Mouse (Mus musculus): Measurements from ENCODE around the gene Znrf2. TPM values are rescaled to one million over a fixed set of nuclear protein-coding genes. Genes with fewer than 3 reads are reported as not detected.

The Znrf2 gene
- total and polyA plus RNA-seq, 3 experiments, result 16.1 to 21.3 TPM; not detected in 1

DNA sequence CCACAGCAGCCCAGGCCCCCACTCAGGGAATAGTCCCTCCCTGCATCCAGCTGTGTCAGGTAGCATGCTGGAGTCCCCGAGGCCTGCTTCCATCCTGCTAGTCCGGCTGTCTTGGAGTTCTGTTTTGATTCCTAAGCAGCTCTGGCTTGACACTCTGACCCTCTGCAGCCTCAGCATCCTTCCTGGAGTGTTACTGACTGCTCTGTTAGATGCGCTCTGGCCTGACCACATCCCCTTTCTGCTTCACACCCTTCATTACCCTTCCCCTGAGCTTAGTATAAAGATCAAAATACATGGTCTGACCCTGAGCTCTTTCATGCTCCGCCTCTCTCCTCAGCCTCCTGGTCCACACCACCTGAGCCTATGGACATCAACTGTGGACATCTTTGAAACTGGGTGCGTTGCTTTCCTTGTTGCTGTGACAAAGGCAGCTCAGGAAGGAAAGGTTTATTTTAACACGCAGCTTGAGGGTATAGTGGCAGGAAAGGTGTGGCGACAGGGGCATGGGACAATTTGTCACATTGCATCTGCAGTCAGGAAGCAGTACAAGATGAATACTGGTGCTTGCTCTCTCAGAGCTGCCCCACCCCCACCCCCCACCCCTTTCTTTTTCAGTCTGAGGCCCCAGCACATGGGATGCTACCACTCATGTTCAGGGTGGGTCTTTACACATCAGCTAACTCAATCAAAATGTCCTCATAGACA is 109.2 kb downstream of the Znrf2 start:
- Histone ChIP-seq H3K79me2 (ENCODE audit: control insufficient read depth, insufficient read depth, low read length, poor library complexity) (no peaks in the 10 kb centered on the region), H3K9me3 (replicated peaks; ENCODE audit: insufficient read depth, low read length) (no peaks in the 10 kb centered on the region), H3K27ac (ENCODE audit: control insufficient read depth, low read depth, low read length) (no peak overlapping the region), H3K4me3 (ENCODE audit: control insufficient read depth in 1 of 2, insufficient read depth in 1 of 2, low read depth in 2 of 2, low read length in 2 of 2) (no peak overlapping the region), H3K27me3 (ENCODE audit: control insufficient read depth in 1 of 2, insufficient read depth in 2 of 2, low read length in 2 of 2) (no peaks in the 10 kb centered on the region), H3K9ac (ENCODE audit: control insufficient read depth, low read depth, low read length, poor library complexity, severe bottlenecking) (no peak overlapping the region), H3K36me3 (ENCODE audit: control insufficient read depth in 1 of 2, insufficient read depth in 2 of 2, low read length in 2 of 2) (no peaks in the 10 kb centered on the region), H3K4me1 (ENCODE audit: control insufficient read depth in 1 of 2, insufficient read depth in 2 of 2, low read length in 2 of 2) (no peaks in the 10 kb centered on the region)
- no peak for DNase-seq (ENCODE audit: low read depth, low spot score)
- no peak for TF ChIP-seq ZMIZ1 (IDR thresholded peaks at IDR 0.05; ENCODE audit: low read depth, low read length)
- no peak for TF ChIP-seq BHLHE40 (IDR thresholded peaks at IDR 0.05; ENCODE audit: borderline replicate concordance, low read depth, low read length)
- no peak for TF ChIP-seq USF2 (IDR thresholded peaks at IDR 0.05; ENCODE audit: borderline replicate concordance in 1 of 2, insufficient read depth in 1 of 2, low read depth in 1 of 2, low read length in 2 of 2)
- no peak for TF ChIP-seq NELFE (IDR thresholded peaks at IDR 0.05; ENCODE audit: low read depth, low read length)

DNA sequence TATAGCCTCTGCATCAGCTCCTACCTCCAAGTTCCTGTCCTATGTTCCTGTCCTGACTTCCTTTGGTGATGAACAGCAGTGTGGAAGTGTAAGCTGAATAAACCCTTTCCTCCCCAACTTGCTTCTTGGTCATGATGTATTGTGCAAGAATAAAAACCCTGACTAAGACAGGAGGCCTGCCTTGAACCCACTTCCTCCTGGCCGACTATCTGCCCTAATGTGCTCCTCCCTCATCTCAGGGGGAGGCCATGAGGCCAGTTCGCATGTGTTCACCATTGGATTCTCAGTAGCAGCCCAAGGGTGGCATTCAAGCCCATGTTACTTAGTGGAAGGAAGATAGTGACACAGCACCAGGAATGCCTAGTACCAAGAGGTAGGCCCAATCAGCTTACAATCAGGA is 110.2 kb downstream of the Znrf2 start:
- no peak for DNase-seq (ENCODE audit: low read depth, low spot score)
- Histone ChIP-seq H3K9ac (ENCODE audit: control insufficient read depth, low read depth, low read length, poor library complexity, severe bottlenecking) (no peak overlapping the region), H3K27me3 (ENCODE audit: control insufficient read depth in 1 of 2, insufficient read depth in 2 of 2, low read length in 2 of 2) (no peaks in the 10 kb centered on the region), H3K4me3 (ENCODE audit: control insufficient read depth in 1 of 2, insufficient read depth in 1 of 2, low read depth in 2 of 2, low read length in 2 of 2) (no peak overlapping the region), H3K4me1 (ENCODE audit: control insufficient read depth in 1 of 2, insufficient read depth in 2 of 2, low read length in 2 of 2) (no peaks in the 10 kb centered on the region), H3K79me2 (ENCODE audit: control insufficient read depth, insufficient read depth, low read length, poor library complexity) (no peaks in the 10 kb centered on the region), H3K9me3 (replicated peaks; ENCODE audit: insufficient read depth, low read length) (no peaks in the 10 kb centered on the region), H3K36me3 (ENCODE audit: control insufficient read depth in 1 of 2, insufficient read depth in 2 of 2, low read length in 2 of 2) (no peaks in the 10 kb centered on the region), H3K27ac (ENCODE audit: control insufficient read depth, low read depth, low read length) (no peak overlapping the region)
- TF ChIP-seq SIN3A (IDR thresholded peaks at IDR 0.05; ENCODE audit: low read length) (no peak), ELF1 (IDR thresholded peaks at IDR 0.05; ENCODE audit: low read depth, low read length) (no peak), GABPA (IDR thresholded peaks at IDR 0.05; ENCODE audit: low read depth, low read length) (no peak), RAD21 (IDR thresholded peaks at IDR 0.05; ENCODE audit: low read depth, low read length) (no peak), RCOR1 (IDR thresholded peaks at IDR 0.05; ENCODE audit: low read depth, low read length) (no peak), TBP (IDR thresholded peaks at IDR 0.05; ENCODE audit: low read depth, low read length) (no peak)

DNA sequence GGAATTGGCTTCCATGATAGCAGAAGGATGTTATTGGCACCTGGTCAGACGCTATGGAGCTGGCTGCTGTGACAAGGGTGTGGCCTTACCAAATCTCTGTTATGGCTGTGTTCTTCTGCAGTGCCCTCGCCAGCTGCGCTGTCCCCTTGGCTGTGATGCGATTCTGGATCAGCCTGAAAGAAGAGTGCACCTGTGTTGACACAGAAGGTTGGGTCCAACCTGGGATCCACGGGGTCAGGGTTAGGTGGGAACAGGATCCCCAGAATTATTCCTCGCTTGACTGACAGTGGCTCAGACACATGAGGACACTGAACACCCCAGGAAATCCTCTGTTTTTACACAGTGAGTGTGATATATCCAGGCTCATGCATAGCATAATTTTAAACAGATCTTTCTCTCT is 111.2 kb downstream of the Znrf2 start:
- no peaks in the 10 kb centered on the region for H3K27me3 ChIP-seq (ENCODE audit: control insufficient read depth in 1 of 2, insufficient read depth in 2 of 2, low read length in 2 of 2)
- no peak for TF ChIP-seq CTCF (IDR thresholded peaks at IDR 0.05 in 2 of 3, conservative IDR thresholded peaks at IDR 0.05 in 1 of 3; ENCODE audit: control insufficient read depth in 1 of 3, insufficient read depth in 1 of 3, low read depth in 2 of 3, low read length in 3 of 3, poor library complexity in 1 of 3, severe bottlenecking in 1 of 3)
- TF ChIP-seq JUND (IDR thresholded peaks at IDR 0.05; ENCODE audit: low read depth, low read length), result no peak
- no peak for TF ChIP-seq MXI1 (IDR thresholded peaks at IDR 0.05; ENCODE audit: low read depth, low read length)
- TF ChIP-seq BHLHE40 (IDR thresholded peaks at IDR 0.05; ENCODE audit: borderline replicate concordance, low read depth, low read length), result no peak
- no peak for TF ChIP-seq ZC3H11A (IDR thresholded peaks at IDR 0.05; ENCODE audit: low read depth, low read length)
- no peak for TF ChIP-seq MEF2A (IDR thresholded peaks at IDR 0.05; ENCODE audit: extremely low read depth, insufficient replicate concordance, low read depth, low read length, poor library complexity, severe bottlenecking)
- no peak for TF ChIP-seq ELF1 (IDR thresholded peaks at IDR 0.05; ENCODE audit: low read depth, low read length)
- TF ChIP-seq SMC3 (IDR thresholded peaks at IDR 0.05; ENCODE audit: low read depth, low read length), result no peak
- no peak for TF ChIP-seq USF1 (IDR thresholded peaks at IDR 0.05; ENCODE audit: low read depth, low read length)
- no peak for TF ChIP-seq ZKSCAN1 (IDR thresholded peaks at IDR 0.05; ENCODE audit: low read depth, low read length)
- TF ChIP-seq MAZ (IDR thresholded peaks at IDR 0.05; ENCODE audit: low read depth, low read length), result no peak
- no peak for TF ChIP-seq POLR2A (IDR thresholded peaks at IDR 0.05; ENCODE audit: control insufficient read depth in 1 of 2, insufficient read depth in 1 of 2, low read depth in 1 of 2, low read length in 2 of 2, poor library complexity in 1 of 2)
- no peak for TF ChIP-seq MYB (IDR thresholded peaks at IDR 0.05; ENCODE audit: low read depth, low read length)
- no peak for TF ChIP-seq CHD1 (IDR thresholded peaks at IDR 0.05; ENCODE audit: low read depth, low read length)
- TF ChIP-seq POLR2AphosphoS5 (IDR thresholded peaks at IDR 0.05; ENCODE audit: borderline replicate concordance, low read depth, low read length), result no peak
- H3K4me1 ChIP-seq (ENCODE audit: control insufficient read depth in 1 of 2, insufficient read depth in 2 of 2, low read length in 2 of 2), result peaks cover 0 to 4% of the 10 kb centered on the region in 2 experiments; a peak in 1 of 4 replicates

More for the DNA sequence above, 111.2 kb downstream of the Znrf2 start:
- Histone ChIP-seq H3K4me3 (ENCODE audit: control insufficient read depth in 1 of 2, insufficient read depth in 1 of 2, low read depth in 2 of 2, low read length in 2 of 2) (no peak overlapping the region), H3K36me3 (ENCODE audit: control insufficient read depth in 1 of 2, insufficient read depth in 2 of 2, low read length in 2 of 2) (0 out of 4 replicates have a peak, but pooled peaks cover 0 to 1% of the 10 kb centered on the region in 2 experiments), H3K27ac (ENCODE audit: control insufficient read depth, low read depth, low read length) (no peak overlapping the region), H3K79me2 (ENCODE audit: control insufficient read depth, insufficient read depth, low read length, poor library complexity) (no peaks in the 10 kb centered on the region), H3K9me3 (replicated peaks; ENCODE audit: insufficient read depth, low read length) (no peaks in the 10 kb centered on the region), H3K9ac (ENCODE audit: control insufficient read depth, low read depth, low read length, poor library complexity, severe bottlenecking) (no peak overlapping the region)
- DNase-seq (ENCODE audit: low read depth, low spot score), result no peak
